Mouse (Mus musculus) kidney, postnatal 4 days (tissue): ENCODE data around the gene Tbc1d14.

Experiments used
- DNase-seq, 2 experiments: peaks; one replicate each; pipeline ENCODE4 v3.0.0; 2021; ENCODE audit warnings: mixed read lengths in 2 of 2

The Tbc1d14 gene

DNA sequence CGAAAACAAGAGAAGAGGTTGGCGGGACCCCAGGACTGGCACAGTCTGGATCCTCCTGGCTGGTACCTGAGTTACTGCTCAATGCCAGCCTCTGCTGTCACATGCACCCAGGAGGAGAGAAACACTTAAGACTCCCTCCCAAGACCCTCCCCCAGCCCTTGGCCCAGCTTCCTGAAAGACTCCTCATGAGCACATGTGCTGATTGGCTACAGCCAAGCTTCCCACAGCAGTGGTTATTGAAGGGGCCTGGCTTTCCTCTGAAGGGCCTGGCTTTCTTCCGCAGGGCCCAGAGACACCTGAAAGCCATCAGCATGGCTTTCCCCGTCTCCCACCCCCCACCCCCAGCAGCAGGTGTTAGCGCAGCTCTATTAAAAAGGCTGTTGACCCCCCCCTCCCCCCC, at the start of gene Tbc1d14:
TSS of gene Tbc1d14 (minus strand) at position 101 of the 400 bp plus-strand sequence.
- DNase-seq = no peak

DNA sequence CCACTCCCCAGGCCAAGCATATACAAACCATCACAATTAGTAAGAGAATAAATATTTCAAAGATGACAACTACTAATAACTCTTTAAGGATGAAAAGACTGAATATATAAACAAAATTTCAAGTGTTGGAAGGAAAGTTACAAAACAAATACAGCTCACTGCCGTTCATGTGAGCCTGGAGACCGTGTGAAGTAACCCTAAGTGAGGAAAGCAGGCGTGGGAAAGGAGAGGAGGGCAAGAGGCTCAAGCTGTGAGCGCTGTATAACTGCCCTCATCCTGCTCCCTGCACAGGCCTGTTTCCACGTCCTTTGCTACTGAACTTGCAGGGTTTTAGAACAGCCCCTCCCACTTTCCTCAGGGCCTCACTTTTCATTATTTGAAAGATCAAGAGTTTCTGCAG, 32.5 kb upstream of the Tbc1d14 start:
- no peak for DNase-seq

DNA sequence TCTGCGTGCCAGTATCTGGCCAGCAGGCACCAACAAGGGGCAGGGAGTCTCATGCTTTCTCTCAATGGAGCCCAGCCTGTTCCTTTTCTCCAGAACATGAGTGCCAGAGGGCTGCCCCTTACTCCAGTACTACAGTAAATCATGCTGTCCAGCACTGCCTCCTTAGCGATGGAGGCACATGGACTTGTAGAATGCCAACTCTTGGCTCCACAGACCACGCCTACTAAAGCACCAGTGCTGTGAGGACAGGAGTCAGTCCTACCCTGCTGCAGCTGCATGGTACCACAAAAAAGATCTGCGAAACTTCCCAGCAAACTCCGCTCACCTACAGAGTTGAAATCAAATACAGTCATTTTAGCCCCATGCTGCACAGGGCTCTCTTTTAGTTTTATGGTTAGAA, 30.6 kb upstream of the Tbc1d14 start:
- DNase-seq = no peak

DNA sequence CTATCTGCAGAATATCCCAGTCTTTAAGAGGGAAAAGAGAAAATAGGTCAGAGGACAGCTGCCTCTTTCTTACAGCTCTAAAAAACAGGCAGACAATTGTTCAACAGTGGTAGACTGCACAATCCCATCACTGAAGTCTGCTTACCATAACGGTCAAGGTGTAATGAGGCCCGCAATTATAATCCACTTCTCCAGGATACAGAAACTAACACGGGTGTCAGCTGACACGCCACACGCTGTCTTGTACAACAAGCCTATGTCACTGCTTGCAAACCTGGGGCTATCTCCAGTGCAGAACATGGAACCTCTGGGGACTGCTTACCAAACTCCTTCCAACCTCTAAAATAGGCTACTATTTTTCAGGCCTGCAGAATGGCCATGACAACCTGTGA, 28.0 kb upstream of the Tbc1d14 start:
- DNase-seq = no peak

DNA sequence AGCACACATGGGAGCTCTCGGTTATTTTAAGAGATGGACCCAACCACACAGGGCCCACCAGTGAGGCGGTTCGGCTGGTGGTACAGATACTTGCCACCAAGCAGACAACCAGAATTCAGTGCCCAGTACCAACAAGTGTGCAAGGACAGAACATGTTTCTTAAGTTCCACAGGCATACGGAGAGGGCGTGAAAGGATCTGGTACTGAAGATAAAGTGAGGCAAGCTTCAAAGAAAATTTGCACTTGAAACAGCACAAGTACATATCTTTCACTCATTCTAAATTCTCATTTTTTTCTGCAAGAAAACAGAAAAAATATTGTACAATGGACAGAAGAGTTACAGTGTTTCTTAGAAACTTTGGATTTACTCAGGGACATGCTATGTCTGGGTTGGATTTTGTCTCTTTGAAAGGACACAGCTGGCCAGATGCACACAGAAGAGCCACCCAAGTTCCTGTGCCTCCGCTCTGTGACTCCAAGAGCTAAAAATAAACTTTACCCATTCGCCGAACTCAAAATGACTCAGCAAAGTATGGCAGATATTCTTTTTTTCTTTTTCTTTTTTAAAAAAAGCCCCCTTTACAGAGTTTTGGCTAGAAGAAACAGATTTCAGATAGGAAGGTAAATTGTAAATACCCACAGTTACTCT, 27.5 kb upstream of the Tbc1d14 start:
- DNase-seq = no peak

DNA sequence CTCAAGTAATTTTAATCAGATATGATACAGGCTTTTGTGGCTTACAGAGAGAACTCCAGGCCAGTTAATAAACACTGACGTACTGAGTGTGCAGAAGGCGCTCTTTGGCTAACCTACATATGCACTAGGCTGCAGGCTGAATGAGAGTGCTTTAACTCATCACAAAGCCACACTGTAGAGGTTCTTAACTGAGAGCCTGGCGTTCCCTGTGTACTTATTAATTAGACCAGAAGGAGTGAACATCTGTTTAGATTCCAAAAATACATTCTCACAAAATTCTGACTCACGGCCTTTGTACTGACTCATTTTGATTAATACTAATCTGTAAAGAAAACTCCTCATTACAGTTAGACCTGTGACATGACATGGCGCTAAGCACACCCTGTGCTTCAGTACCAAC, 25.8 kb upstream of the Tbc1d14 start:
- DNase-seq = no peak

DNA sequence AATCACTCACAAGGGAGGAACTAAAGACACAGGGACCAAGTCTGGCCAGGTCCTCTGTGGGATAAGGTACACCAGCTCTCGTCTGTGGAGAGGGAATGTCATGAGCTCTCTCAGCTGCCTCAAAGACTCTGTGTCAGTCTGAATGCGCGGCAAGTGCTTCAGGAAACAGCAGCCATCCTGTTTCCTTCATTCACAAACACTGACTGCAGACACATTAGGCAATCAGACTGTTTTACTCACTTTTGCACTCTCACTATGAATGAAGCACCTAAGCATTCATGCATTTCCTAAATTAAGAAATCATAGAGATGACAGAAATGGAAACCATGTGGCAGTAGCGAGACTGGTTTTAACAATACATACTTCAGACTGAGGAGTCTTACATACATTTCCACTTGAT, 25.3 kb upstream of the Tbc1d14 start:
- DNase-seq = no peak

DNA sequence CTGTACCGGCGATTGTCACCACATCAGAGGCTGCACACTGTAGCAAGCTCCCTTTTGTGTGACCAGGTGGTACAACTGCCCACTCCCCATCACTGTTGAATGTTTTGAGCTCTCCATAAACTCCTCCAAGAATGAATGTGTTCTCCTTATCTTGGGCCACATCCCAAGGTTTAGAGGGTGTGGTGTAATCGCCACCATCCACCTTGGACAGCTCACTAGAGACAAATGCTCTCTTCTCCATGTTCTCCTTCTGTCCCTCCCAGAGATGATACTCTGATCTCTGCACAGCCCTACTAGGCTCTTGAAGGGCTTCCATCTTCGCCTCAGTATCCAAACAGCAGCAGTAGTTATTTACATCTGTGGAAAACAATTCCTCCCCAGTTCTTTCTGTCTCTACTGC, 21.0 kb upstream of the Tbc1d14 start:
- DNase-seq = no peak

DNA sequence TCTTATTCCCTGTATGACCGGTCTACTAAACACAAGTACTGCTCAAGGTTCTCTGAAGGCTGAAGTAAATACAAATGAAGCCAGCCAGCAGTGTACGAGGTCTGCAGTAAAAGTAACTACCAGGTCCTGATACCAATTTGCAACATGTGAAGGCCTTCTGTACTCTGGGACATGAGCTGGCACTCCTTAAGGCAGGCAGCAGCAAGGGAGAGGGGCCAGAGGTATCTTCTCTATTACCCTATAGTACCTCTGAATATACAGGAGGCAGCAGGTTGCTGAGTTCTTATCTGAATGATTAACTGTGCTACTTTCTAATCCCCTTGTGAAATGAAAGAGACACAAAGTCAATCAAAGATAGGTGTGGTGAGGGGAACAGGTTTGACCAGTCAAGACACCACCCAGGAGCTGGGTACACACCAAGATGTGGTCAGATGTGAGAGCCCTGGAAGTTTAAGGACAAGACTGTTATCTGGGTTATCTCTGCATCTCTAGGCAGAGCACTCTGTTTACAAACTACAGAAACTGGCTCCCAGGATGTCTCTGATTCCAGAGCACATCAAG, 15.9 kb upstream of the Tbc1d14 start:
- no peak for DNase-seq

DNA sequence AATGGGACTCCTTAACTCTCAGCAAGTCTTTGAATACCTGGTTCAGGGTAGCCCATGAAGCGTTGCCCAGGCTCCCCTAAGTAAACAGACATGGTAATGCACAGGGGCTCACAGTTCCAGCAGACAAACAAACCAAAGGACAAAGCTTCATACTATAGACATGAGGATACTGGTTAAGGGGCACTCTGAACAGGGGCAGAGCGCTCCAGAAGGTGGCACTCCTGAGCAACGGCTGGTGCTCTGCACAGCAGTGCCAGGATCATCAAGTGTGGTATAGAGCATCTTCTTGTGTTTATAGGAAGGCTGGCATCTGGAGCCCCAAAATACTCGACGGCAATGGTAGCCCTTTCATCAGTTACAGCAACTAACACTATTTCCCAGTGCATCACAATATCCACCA, 10.0 kb upstream of the Tbc1d14 start:
- peak; percentile 66 to 69 for DNase-seq

DNA sequence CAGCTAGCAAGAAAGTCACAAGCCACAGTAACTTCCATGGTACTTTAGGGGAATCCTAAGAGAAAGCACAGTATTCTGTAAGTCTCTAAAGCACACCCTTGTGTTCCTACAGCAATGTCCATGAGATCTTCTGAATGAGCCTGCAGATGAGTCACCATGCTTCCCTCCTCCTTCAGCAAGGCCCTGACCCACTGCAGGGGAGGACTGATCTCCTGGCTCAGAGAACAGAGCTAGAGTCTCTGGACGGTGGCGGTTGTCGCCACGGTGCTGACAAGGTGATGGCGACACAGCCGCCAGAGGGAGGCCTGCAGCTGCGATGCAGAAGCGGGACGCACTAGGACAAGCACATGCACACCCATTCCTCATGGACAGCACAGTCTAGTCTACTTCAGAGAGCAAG, 9.0 kb upstream of the Tbc1d14 start:
- no peak for DNase-seq

DNA sequence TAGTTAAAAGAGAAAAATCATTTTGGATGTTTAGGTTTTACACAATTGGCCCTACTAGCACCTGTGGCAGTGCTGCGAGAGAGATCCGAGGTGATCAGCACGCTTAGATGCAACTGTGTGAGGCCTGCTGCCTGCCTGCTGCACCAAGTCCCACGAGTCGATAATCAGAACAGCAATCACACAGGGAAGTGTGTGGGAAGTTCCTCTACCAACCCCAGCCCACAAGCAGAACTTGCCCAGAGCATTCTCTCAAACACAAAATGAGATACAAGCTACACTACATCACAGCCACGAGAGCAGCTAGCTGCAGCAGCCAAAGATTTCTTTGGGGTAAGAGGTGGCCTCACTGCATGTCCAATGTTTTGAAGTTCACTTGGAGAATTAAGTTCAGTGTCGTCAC, 8.4 kb upstream of the Tbc1d14 start:
- no peak for DNase-seq

DNA sequence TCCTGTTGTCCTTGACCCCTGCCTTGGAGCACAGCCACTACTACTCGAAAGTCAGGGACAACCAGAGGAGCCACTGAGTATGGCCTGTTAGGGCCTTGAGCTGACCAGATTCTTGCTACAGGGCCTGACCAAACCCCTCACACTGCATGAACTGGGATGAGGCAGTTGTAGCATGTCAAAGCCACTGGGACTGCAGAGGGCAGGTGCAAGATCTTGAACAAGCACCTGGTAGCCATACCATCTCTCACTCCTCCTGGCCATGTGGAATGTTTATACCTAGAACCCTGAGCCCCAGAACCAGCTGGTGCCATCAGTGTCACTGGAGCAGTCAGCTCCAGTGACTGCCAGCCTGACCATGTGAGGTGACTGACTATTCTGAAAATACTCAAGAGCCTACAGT, 5.8 kb upstream of the Tbc1d14 start:
- DNase-seq = no peak

DNA sequence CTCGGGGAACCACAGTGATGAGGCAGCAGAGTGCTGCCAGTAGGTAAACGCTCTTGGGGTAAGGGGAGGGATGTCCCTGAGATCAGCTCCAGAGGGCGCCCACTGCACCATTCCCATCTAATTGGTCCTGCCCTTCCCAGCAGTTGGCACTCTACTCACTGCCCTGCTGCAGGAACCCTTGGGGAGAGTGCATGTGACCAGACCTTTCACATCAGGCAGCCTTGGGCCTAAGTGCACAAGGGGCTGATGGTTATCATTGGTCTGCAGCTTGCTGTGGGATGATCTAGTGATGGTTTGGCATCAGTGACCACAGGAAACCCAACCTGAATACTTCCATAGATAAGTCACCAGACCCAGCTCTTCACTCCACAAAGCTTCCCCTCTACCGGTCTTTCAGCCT, 4.6 kb upstream of the Tbc1d14 start:
- DNase-seq = peak; percentile 49 to 58

DNA sequence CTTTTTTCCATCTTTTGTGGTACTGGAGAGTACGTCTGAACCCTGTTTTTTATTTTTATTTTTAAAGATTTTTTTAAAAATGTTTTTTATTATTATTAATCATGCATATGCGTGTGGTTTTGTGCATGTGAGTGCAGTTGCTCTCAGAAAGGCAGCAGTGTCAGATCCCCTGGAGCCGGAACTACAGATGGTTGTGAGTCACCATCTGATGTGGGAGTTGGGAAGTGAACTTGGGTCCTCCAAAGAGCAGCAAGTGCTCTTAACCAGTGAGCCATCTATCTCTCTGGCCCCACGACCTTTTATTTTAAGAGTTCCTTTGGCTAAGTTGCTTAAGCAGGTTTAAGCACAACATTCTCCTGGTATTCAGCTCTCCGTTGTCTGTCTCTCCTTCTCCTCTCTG, 3.1 kb upstream of the Tbc1d14 start:
- DNase-seq = no peak

DNA sequence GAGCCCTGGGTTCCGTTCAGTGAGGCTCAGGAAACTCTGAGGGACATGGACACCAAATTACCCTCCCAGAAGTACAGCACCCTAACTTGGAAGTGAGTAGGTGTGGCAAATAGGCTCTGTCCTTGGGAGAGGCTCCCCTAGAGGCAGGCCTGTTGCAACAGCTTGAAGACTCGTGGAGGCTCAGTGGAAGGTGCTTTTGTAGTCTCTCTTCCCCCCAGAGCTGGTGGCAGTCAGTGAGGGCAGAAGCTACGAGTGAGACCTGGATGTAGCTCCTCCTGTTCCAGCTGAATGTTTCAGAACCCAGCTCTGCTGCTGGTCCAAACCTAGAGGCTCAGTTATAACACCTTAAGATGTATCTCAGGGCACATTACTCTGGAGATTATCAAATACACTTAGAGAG, 2.0 kb upstream of the Tbc1d14 start:
- DNase-seq = no peak

DNA sequence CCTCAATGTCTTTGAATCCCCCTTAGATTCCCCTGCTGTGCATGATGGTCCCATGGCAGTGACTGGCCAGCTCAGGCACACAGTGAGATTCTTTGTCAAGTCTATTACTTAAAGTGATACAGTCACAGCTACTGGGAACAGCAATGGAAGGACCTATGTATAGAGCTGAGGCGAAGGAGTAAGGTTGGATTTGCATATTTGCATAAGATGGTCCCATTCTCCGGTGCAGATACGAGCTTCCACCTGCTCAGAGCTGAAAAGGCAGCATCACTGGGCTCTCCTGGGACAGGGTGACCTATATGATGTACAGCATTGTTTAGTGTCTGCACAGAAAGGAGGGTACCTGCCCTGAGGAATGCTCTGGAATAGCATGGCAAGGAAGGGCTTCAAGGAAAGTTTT, 1.3 kb upstream of the Tbc1d14 start:
- DNase-seq = no peak

DNA sequence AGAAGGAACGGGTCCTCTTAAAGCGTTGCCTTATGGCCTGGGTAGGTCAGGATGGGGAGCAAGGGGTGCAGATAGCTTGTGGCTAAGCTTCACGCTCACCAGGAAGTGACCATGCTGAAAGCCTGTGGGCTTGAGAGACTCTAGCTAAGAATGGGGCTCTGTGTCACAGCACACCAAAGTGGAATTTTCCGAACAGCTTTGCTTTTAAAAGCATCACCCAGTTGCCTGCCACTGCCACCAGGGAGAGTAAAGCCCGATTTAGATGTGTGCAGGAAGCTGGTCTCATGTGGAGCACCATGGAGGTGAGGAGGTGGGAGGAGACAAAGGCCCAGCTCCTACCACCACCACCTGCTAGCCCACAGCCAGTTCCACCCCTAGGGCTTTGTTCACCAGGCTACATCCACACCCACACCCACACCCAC, 2.6 kb downstream of the Tbc1d14 start:
- no peak for DNase-seq

DNA sequence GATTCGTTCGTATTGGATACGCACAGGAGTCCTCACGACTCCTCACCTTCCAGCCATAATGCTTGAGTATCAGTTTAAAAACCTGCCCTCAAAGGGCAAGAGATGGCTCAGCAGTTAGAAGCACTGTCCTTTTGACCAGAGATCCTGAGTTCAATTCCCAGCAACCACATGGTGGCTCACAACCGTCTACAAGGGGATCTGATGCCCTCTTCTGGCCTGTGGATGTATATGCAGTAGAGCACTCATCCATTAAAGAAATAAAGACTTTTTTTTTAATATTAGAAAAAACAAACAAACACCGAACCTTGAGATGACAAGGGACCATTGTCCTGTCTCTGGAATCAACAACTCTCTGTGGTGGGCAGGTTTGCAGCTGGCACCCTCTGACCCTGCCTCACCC, 8.8 kb downstream of the Tbc1d14 start:
- DNase-seq = no peak

DNA sequence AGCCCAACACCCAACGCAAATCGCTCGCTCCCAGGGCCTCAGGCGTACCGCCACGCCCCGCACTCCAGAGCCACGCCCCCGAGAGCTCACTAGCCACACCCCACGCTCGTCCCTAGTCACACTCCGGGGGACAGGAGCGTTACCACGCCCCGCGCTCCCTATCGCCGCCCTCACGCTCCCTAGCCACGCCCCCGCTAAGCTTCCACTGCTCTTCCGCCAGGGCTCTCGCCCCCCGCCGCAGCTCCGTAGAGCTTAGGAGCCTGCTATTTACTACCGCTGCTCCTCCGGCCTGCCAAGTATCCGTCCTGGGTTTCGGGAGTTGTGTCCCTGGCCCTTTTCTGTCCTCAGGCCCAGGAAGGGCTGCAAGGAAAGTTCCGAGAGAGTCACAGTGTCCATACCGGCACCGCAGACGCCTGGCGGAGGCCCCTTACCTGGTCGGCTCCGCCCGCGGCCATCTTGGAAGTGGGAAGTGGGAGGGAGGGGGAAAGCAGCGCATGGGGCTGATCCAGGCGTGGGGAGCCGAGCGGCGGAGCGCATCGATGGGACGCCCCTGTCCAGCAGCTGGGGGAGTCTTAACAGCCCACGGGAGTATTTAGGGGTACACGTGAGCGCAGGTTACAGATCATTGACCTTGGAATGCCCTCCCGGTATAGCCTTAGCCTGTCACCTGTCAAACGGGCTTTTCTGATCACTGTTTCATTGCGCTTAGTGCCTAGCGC, 11.0 kb downstream of the Tbc1d14 start:
- peak; percentile 100 for DNase-seq

DNA sequence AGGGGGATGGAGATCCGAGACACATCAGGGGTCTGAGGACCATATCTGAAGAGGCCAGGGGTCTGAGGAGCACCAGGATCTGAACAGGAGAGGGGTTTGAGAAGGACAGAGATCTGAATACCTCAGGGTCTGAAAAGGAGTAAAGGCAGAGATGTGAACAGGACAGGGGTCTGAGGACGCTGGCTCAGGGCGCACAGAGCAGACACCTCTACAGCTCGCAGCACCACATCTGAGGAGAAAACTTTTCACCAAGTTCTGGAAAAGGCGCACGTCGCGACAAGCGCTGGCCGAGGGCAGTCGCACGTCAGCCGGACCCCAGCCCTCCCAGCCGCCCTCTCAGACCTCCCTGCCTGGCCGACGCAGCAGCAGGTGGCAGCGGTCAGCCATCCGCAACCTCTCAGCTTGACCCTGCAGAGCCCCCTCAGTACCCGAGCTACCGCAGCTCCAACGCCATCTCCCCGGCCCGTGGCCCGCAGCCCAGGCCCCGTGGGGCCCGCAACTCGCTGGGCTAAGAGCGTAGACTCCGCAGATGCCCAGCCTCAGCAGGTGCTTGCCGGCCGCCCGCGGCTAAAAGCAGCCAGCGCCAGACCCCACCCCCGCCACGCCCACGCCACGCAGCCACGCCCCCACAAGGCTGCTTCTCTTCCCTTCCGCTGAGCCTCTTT, 11.7 kb downstream of the Tbc1d14 start:
- DNase-seq = no peak

DNA sequence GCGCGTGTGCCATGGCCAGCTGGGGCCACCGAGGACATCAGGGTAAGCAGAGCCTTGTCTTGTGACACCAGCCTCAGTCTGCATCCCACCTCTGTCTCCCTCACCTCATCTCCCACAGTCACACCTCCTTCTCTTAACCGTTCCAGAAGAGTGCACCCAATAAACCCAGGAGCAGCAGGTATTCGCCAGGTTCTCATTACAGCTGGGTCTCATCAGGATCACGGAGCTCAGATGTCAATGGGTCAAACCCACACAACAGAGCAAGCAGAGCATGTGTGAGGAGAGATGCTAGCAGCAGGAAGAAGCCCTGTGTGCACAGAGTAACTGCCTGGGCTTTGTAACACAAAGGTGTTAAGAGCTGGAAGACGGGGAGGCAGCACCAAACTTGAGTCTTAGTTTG, 13.1 kb downstream of the Tbc1d14 start:
- no peak for DNase-seq

DNA sequence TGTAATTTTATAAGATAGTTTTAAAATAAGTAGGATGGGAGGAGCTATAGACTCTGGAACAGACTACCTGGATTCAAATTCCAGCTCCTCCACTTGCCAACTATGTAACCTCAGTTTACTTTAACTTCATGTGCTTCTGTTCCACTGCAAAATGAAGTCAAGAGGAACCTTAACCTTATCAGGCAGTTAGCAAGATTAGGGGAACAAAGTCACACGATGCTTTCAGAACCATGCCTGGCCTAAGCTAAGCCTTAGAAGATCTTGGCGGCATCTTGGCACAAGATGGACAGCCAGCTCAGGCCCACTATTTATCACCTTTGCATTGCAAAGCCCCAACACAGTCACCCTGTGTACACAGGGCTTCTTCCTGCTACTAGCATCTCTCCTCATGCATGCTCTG, 14.1 kb downstream of the Tbc1d14 start:
- DNase-seq = no peak

DNA sequence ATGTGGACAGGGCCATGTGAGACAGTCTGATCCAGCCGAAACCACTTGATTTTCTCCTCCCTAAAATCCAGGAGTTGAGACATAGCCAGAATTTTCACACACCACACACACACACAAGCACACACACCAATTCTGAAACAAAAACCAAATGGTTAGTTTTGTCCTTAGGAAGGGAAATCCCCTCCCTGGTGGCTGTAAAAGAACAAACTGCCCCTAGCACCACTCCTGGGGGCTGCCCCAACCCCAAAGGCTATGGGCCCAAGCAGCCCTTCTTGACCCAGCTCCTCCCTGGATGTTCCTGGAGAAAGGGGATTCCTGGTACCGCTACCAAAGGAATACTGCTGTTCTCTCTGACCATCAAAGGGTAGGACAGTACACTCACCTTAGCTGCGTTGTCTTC, 16.6 kb downstream of the Tbc1d14 start:
- DNase-seq = no peak
